Mouse (Mus musculus): ENCODE data around the gene Cdx2.

The Cdx2 gene

GRCm38 (mm10) chr5:147292506-147293120, 14.5 kb downstream of the Cdx2 start:
- DNase-seq: no peak

GRCm38 (mm10) chr5:147291764-147292505, 15.1 kb downstream of the Cdx2 start:
- DNase-seq: no peak

DNA sequence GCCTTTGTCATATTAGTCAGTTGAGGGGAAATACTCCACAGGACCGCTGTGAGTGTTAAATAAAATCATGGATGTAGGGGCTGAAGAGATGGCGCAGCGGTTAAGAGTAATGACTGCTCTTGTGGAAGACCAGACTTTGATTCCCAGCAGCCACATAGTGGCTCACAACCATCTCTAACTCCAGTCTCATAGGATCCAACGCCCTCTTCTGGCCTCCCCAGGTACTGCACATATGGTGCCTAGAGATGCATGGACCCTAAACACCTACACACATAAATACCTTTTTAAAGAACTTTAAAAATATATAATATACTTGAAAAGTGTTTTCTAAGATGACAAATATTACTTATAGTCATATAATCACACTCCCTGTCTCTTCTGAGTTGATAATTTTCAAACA, 22.7 kb downstream of the Cdx2 start:
- DNase-seq: no peak

- DNase-seq: no peak
Observed at GRCm38 (mm10) chr5:147277547-147277925, 29.5 kb downstream of the Cdx2 start.

- DNase-seq: no peak
Observed at GRCm38 (mm10) chr5:147276701-147277546, 30.1 kb downstream of the Cdx2 start.

DNA sequence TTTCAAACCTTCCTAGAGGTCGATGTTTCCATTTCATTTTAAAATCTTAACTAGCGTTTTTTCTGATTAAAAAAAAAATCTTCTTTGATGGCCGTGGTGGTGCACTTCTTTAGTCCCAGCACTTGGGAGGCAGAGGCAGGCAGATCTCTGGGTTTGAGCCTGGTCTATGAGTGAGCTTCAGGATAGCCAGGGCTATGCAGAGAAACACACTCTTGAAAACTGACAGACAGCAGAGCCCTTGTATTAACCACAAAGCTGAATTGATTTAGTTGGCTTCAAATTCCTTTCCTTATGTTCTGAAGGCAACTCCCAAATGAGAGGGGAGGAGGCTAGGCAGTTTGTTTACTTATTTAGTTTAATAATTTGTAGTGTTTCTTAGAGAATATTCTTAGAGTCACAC, 31.3 kb downstream of the Cdx2 start:
- DNase-seq: no peak

DNA sequence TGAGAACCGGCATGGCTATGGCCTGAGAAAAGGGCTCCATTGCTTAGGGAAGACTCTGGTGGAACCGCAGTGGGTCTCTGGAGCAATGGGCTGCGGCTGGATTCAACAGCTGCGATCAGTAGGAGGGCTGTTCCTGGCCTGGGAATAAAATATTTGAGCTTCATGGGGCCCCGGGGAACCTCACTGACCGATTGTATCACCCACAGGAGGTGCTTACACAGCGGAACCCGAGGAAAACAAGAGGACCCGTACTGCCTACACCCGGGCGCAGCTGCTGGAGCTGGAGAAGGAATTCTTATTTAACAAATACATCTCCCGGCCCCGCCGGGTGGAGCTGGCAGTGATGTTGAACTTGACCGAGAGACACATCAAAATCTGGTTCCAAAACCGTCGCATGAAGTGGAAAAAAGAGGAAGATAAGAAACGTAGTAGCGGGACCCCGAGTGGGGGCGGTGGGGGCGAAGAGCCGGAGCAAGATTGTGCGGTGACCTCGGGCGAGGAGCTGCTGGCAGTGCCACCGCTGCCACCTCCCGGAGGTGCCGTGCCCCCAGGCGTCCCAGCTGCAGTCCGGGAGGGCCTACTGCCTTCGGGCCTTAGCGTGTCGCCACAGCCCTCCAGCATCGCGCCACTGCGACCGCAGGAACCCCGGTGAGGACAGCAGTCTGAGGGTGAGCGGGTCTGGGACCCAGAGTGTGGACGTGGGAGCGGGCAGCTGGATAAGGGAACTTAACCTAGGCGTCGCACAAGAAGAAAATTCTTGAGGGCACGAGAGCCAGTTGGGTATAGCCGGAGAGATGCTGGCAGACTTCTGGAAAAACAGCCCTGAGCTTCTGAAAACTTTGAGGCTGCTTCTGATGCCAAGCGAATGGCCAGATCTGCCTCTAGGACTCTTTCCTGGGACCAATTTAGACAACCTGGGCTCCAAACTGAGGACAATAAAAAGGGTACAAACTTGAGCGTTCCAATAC, 32.6 kb downstream of the Cdx2 start:
- no peak for DNase-seq

DNA sequence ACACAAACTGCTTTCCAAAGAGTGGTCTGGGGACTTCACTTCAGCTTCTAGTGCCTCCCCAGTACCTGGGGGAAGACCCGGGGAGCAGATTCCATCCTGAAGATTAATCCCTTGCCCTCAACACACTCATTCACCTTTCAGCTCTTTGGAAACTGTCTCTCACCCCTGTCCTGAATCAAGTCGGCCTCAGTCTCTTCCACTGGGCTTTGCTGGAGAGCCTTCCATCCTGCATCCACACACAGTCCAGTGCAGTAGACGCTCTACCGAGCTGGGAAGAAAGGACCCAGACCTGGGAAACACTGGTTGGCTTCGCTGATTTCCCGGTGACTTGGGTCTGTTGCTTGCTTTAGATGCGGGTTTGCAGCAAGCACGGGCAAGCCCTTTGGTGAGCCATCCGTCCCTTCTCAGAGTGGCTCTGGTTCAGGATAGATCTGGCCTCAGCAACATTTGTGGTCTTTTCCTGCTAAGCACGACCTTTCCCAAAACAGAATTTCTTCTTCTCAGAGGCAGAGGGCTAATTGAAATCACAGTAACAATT, 34.2 kb downstream of the Cdx2 start:
- DNase-seq: no peak

- no peak for DNase-seq
Observed at GRCm38 (mm10) chr5:147272046-147272807, 34.8 kb downstream of the Cdx2 start.

DNA sequence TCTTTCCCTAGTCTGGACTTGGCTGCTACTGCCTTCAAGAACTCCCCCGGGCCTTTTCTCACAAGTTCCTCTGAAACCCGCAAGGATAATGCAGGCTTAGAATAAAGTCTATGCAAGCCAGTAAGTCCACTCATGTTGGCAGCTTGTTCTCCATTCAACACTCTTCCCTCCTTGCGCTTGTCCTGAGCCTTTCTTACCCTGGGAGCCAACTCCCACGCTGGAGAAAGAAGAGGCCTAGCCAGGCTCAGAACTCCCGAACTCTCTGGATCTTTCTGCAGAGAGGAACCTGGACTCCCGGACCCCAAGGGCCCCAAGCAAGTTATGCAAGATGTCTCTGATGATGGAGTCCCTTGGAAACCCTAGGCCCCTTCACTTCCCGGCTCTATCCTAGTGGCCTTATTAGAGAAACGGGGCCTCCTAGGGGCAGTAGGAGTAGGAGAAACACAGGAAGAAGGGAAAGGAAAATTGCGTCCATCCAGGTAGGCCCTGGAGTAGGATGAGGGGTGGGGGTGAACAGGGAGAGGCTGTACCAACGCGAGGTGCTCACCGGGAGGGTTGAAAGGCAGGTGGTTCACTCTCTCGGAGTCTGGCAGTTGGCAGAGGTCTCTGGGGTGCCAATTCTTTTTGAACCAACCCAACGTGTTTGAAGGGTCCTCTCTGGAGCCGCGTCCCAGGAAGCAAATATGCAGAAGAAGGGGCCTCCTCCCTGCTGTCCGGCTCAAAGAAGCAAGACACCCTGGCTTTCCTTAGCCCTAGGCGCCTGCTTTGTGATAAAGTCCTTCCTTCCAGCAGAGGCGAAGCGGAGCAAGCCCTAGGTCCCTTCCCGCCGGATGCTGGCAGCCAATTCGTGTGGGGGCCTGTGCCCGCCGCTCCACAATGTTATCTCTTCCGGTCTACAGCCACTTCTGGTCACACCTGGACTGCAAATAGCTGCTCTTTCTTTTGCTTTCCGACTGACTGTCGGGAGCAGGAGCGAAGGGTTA, 36.1 kb downstream of the Cdx2 start:
- no peak for DNase-seq

- no peak for DNase-seq
Observed at GRCm38 (mm10) chr5:147269926-147270672, 37.0 kb downstream of the Cdx2 start, which contains the start of gene Pdx1. Gene Pdx1 (plus strand): TSS chr5:147269959.

GRCm38 (mm10) chr5:147269371-147269770, 37.7 kb downstream of the Cdx2 start:
- DNase-seq: no peak

DNA sequence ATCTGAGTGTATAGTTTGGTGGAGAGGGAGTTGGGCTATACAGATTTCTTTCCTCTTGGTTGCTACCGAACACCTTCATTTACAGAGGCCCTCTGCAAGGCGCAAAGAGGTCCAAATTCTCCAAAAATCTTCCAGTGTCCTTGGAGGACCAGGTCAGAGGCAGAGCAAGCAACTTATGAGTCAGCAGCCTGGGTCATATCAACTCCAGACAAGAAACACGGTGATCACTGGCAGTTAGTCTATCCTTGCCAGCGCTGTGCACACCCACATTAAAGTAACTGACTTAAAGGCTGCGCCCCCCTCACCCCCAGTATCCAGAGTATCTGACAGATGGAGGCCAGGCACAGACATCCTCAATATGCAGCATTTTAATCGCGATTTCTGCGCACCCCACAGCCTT, 38.3 kb downstream of the Cdx2 start:
- no peak for DNase-seq

GRCm38 (mm10) chr5:147267434-147267833, 39.6 kb downstream of the Cdx2 start:
- no peak for DNase-seq

DNA sequence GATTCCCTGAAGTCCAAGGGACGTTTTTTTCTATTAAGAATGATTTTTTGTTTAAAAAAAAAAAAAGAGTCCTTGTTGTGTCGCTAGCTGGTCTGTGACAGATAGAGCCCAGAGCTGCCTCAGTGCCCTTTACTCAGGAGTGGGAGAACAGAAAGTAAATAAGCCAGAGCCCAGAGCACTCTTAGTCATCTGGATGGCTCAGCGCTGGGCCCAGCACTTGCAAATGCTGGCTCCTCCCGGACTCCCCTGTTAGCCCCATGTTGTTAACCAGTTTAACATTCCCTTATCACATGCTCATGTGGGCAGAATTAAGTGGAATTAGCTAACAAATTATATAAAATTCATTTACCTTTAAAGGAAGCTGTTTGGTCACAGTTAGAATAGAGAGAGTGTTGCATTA, 43.1 kb downstream of the Cdx2 start:
- no peak for DNase-seq

GRCm38 (mm10) chr5:147261899-147262541, 45.0 kb downstream of the Cdx2 start:
- DNase-seq: no peak

DNA sequence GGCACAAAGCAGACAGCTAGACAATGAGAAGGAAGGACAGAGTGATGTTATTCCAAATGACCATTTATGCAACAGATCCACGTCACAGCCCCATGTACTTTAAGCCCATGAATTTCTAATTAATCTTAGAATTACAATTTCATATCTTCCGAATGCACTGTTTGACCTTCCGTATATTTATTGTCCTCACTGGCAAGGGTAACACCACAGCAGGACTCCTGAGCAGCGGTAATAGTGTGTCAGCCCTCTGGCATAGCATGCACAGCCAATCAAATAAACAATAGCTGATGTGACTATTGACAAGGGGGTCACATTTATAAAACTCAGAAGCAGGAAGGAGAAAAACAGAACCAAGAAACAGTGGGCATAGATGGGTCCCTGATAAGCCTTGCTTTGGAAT, 46.3 kb downstream of the Cdx2 start:
- DNase-seq: no peak

GRCm38 (mm10) chr5:147260189-147260588, 46.9 kb downstream of the Cdx2 start:
- no peak for DNase-seq
